Mouse (Mus musculus): Measurements from ENCODE around the gene Gga3. TPM values are rescaled to one million over a fixed set of nuclear protein-coding genes. Genes with fewer than 3 reads are reported as not detected.

The Gga3 gene
- polyA plus RNA-seq, 1 experiment from 2014 or later: 16.8 TPM

DNA sequence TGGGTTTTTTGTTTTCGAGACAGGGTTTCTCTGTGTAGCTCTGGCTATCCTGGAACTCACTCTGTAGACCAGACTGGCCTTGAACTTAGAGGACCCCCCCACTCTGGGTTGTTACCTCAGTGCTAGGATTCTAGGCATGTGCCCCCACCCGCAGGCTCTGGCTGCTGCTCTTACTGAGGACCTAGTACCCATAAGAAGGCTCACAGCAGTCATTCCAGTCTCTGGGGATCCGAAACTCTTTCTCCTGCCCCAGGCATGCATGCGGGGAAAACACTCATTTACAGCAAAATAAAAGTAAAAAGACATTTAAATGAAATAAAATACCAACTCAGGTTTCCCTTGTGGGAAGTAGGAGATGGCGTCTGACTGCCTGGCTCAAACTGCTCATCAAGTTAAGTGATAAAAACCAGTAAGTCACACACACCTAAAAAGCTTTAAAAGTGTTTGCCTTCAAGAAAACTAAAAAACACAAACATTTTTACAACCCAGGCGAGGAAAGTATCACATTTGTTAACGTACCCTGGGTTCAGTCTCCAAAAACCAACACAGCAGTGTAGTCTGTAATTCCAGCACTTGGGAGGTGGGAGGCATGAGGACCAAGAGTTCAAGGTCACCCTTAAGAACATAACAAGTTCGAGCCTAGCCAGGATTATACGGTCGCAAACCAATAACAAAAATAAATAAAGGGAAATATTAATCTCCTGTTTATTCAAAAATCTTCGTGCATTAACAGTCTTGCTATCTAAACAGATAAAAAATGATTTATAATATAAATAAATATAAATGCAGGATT lies 23.2 kb upstream of the Gga3 start:
- Histone ChIP-seq H3K36me3 (ENCODE audit: control insufficient read depth, insufficient read depth, low read length) (peaks cover 7% of the 10 kb centered on the region; the same call in 1 of the 2 replicates), H3K4me2 (ENCODE audit: low read depth, low read length) (peak overlapping the region; percentile 71), H3K4me1 (ENCODE audit: control insufficient read depth, insufficient read depth, low read length) (peaks cover 2% of the 10 kb centered on the region), H3K9me3 (ENCODE audit: control insufficient read depth, low read length) (no peaks in the 10 kb centered on the region), H3K27ac (ENCODE audit: low read length) (no peak overlapping the region), H3K4me3 (ENCODE audit: low read length) (peak overlapping the region; percentile 65), H3K9ac (ENCODE audit: low read depth, low read length) (peak overlapping the region; percentile 81), H3K27me3 (replicated peaks; ENCODE audit: control insufficient read depth, insufficient read depth, low read length) (no peaks in the 10 kb centered on the region)
- ATAC-seq: no peak
- 41% methylated on average over 11 of the region's 11 CpGs for WGBS

GRCm38 (mm10) chr11:115625877-115626276 lies 22.0 kb upstream of the Gga3 start:
- H3K27ac ChIP-seq (ENCODE audit: low read length): no peak overlapping the region
- H3K36me3 ChIP-seq (ENCODE audit: control insufficient read depth, insufficient read depth, low read length): peaks cover 7% of the 10 kb centered on the region; the same call in 1 of the 2 replicates
- 78% methylated on average over 9 of the region's 9 CpGs for WGBS
- peaks cover 2% of the 10 kb centered on the region; the same call in 1 of the 2 replicates for H3K4me1 ChIP-seq (ENCODE audit: control insufficient read depth, insufficient read depth, low read length)
- H3K9ac ChIP-seq (ENCODE audit: low read depth, low read length): no peak overlapping the region
- H3K27me3 ChIP-seq (replicated peaks; ENCODE audit: control insufficient read depth, insufficient read depth, low read length): no peaks in the 10 kb centered on the region
- no peak overlapping the region for H3K4me2 ChIP-seq (ENCODE audit: low read depth, low read length)
- H3K9me3 ChIP-seq (ENCODE audit: control insufficient read depth, low read length): no peaks in the 10 kb centered on the region
- no peak for ATAC-seq
- H3K4me3 ChIP-seq (ENCODE audit: low read length): no peak overlapping the region

DNA sequence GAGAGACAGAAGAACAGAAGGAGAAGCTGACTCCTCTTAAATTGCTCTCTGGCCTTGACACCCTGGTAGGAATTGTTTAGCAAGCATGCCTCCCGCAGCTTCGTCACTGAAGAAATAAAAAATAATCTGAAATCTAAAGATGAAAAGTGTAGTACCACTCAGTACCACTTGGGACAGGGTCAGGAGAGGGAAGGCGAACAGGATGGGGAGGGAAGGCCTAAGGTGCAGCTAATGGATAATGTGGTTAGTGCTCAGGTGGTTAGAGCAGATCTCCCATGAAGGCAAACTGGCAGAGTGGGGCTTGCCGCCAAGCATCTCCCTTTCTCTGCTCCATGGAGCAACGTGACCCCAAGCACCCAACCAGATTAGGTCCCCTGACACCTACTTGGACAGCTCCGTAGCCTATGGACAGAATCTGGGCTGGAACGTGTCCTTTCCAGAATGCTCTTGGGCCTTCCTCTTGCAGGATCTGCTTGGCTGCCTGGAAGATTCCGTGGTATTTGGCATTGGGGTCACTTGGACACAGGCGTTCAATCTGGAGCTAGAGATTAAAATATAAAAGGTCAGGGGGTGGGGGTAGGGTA lies 19.7 kb upstream of the Gga3 start:
- no peak overlapping the region for H3K4me3 ChIP-seq (ENCODE audit: low read length)
- 77% methylated on average over 9 of the region's 9 CpGs for WGBS
- H3K4me2 ChIP-seq (ENCODE audit: low read depth, low read length): no peak overlapping the region
- no peak overlapping the region for H3K27ac ChIP-seq (ENCODE audit: low read length)
- no peaks in the 10 kb centered on the region for H3K27me3 ChIP-seq (replicated peaks; ENCODE audit: control insufficient read depth, insufficient read depth, low read length)
- H3K9ac ChIP-seq (ENCODE audit: low read depth, low read length): no peak overlapping the region
- no peak for ATAC-seq
- H3K4me1 ChIP-seq (ENCODE audit: control insufficient read depth, insufficient read depth, low read length): peaks cover 2% of the 10 kb centered on the region; the same call in 1 of the 2 replicates
- H3K9me3 ChIP-seq (ENCODE audit: control insufficient read depth, low read length): no peaks in the 10 kb centered on the region
- peaks cover 13% of the 10 kb centered on the region for H3K36me3 ChIP-seq (ENCODE audit: control insufficient read depth, insufficient read depth, low read length)

DNA sequence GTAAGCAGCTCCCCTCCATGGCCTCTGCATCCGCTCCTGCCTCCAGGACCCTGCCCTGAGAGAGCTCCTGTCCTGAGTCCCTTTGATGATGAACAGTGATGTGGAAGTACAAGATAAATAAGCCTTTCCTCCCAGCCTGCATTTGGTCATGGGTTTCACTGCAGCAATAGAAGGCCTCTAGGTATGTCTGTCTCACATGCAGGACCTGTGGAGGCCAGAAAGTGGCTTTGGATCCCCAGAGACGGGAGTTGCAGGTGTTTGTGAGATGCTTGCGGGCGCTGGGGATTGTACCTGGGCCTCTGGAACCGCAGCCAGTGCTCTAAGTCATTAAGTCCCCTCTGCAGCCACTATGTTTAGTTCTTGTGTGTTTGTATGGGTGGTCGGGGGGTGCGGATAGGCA lies 16.1 kb upstream of the Gga3 start:
- Histone ChIP-seq H3K27ac (ENCODE audit: low read length) (no peak overlapping the region), H3K36me3 (ENCODE audit: control insufficient read depth, insufficient read depth, low read length) (peaks cover 13% of the 10 kb centered on the region), H3K9me3 (ENCODE audit: control insufficient read depth, low read length) (no peaks in the 10 kb centered on the region), H3K4me3 (ENCODE audit: low read length) (no peak overlapping the region), H3K4me1 (ENCODE audit: control insufficient read depth, insufficient read depth, low read length) (no peaks in the 10 kb centered on the region), H3K4me2 (ENCODE audit: low read depth, low read length) (no peak overlapping the region), H3K9ac (ENCODE audit: low read depth, low read length) (no peak overlapping the region), H3K27me3 (replicated peaks; ENCODE audit: control insufficient read depth, insufficient read depth, low read length) (no peaks in the 10 kb centered on the region)
- 93% methylated on average over 7 of the region's 7 CpGs for WGBS
- ATAC-seq: no peak

GRCm38 (mm10) chr11:115618732-115619516 lies 15.1 kb upstream of the Gga3 start:
- Histone ChIP-seq H3K36me3 (ENCODE audit: control insufficient read depth, insufficient read depth, low read length) (peaks cover 13% of the 10 kb centered on the region), H3K27me3 (replicated peaks; ENCODE audit: control insufficient read depth, insufficient read depth, low read length) (no peaks in the 10 kb centered on the region), H3K4me3 (ENCODE audit: low read length) (no peak overlapping the region), H3K4me1 (ENCODE audit: control insufficient read depth, insufficient read depth, low read length) (peaks cover 1% of the 10 kb centered on the region), H3K4me2 (ENCODE audit: low read depth, low read length) (no peak overlapping the region), H3K27ac (ENCODE audit: low read length) (no peak overlapping the region), H3K9me3 (ENCODE audit: control insufficient read depth, low read length) (no peaks in the 10 kb centered on the region), H3K9ac (ENCODE audit: low read depth, low read length) (no peak overlapping the region)
- ATAC-seq: no peak
- 88% methylated on average over 16 of the region's 16 CpGs for WGBS

DNA sequence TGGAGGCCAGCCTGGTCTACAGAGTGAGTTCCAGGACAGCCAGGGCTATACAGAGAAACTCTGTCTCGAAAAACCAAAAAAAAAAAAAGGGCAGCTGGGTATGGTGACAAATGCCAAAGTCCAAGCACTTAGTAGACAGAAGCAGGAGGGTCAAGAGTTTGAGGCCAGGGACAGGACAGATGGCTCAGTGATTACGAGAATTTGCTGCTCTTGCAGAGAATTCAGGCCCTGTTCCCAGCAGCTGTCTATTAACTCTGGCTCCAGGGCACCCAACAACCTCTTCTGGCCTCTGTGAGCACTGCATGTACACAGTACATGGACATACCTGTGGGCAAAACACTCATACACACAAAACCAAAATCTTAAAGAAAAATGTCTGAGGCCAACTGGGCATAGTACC lies 14.2 kb upstream of the Gga3 start:
- Histone ChIP-seq H3K27ac (ENCODE audit: low read length) (no peak overlapping the region), H3K27me3 (replicated peaks; ENCODE audit: control insufficient read depth, insufficient read depth, low read length) (no peaks in the 10 kb centered on the region), H3K4me3 (ENCODE audit: low read length) (no peak overlapping the region), H3K4me1 (ENCODE audit: control insufficient read depth, insufficient read depth, low read length) (peaks cover 8% of the 10 kb centered on the region), H3K36me3 (ENCODE audit: control insufficient read depth, insufficient read depth, low read length) (peaks cover 12% of the 10 kb centered on the region), H3K9ac (ENCODE audit: low read depth, low read length) (no peak overlapping the region), H3K4me2 (ENCODE audit: low read depth, low read length) (no peak overlapping the region), H3K9me3 (ENCODE audit: control insufficient read depth, low read length) (no peaks in the 10 kb centered on the region)
- ATAC-seq: no peak
- WGBS: 82% methylated on average over 2 of the region's 2 CpGs

- no peak overlapping the region for H3K27ac ChIP-seq (ENCODE audit: low read length)
- no peak overlapping the region for H3K9ac ChIP-seq (ENCODE audit: low read depth, low read length)
- no peak for ATAC-seq
- peaks cover 10% of the 10 kb centered on the region for H3K4me1 ChIP-seq (ENCODE audit: control insufficient read depth, insufficient read depth, low read length)
- no peaks in the 10 kb centered on the region for H3K9me3 ChIP-seq (ENCODE audit: control insufficient read depth, low read length)
- H3K4me3 ChIP-seq (ENCODE audit: low read length): no peak overlapping the region
- H3K36me3 ChIP-seq (ENCODE audit: control insufficient read depth, insufficient read depth, low read length): peaks cover 7% of the 10 kb centered on the region; the same call in 1 of the 2 replicates
- H3K27me3 ChIP-seq (replicated peaks; ENCODE audit: control insufficient read depth, insufficient read depth, low read length): no peaks in the 10 kb centered on the region
- H3K4me2 ChIP-seq (ENCODE audit: low read depth, low read length): no peak overlapping the region
- WGBS: 81% methylated on average over 6 of the region's 6 CpGs
Measured at GRCm38 (mm10) chr11:115616893-115617292, 13.0 kb upstream of the Gga3 start.

DNA sequence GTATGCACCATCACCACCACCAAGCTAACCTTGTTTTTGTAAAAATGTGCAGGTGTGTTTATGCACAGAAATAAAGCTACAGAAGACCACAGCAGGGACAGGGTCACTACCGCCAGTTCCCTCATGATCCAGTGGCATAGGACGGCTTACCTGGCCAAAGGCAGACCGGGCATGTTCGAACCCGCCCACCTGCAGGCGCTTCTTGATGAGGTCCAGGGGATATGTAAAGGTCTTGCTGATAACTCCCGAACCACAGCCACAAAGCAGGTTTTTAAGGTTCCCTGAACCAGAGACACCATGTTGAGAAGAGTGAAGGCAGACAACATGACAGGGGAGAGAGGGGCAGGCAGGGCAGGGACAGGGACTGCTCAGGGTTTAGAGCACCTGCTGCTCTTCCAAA lies 12.5 kb upstream of the Gga3 start:
- Histone ChIP-seq H3K9ac (ENCODE audit: low read depth, low read length) (no peak overlapping the region), H3K4me3 (ENCODE audit: low read length) (no peak overlapping the region), H3K9me3 (ENCODE audit: control insufficient read depth, low read length) (no peaks in the 10 kb centered on the region), H3K27ac (ENCODE audit: low read length) (no peak overlapping the region), H3K4me2 (ENCODE audit: low read depth, low read length) (no peak overlapping the region), H3K36me3 (ENCODE audit: control insufficient read depth, insufficient read depth, low read length) (peaks cover 7% of the 10 kb centered on the region; the same call in 1 of the 2 replicates), H3K4me1 (ENCODE audit: control insufficient read depth, insufficient read depth, low read length) (peaks cover 15% of the 10 kb centered on the region), H3K27me3 (replicated peaks; ENCODE audit: control insufficient read depth, insufficient read depth, low read length) (no peaks in the 10 kb centered on the region)
- WGBS: 92% methylated on average over 7 of the region's 7 CpGs
- ATAC-seq: no peak

DNA sequence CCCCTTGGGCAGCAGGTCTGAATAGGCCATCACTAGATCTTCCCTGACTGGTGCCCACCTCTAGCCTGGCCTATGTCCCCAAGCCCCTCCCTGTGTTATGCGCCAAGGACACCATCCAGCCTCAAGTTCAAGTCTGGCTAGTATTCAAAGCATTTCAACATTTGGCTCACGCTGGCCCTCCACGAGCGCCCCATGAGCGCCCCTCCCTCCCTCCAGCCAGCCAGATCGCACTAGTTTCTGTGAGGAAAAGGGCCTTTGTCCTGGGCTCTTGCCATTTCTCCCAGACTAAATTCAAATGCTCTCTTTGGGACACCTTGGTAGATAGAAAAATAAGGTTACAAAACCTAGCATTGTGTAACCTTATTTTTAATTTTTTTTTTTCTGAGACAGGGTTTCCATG lies 12.0 kb upstream of the Gga3 start:
- H3K4me3 ChIP-seq (ENCODE audit: low read length): no peak overlapping the region
- no peaks in the 10 kb centered on the region for H3K9me3 ChIP-seq (ENCODE audit: control insufficient read depth, low read length)
- 0 out of 2 replicates have a peak overlapping the region, but pooled peaks have one; percentile 49 for H3K9ac ChIP-seq (ENCODE audit: low read depth, low read length)
- H3K4me2 ChIP-seq (ENCODE audit: low read depth, low read length): no peak overlapping the region
- peaks cover 15% of the 10 kb centered on the region for H3K4me1 ChIP-seq (ENCODE audit: control insufficient read depth, insufficient read depth, low read length)
- peaks cover 7% of the 10 kb centered on the region; the same call in 1 of the 2 replicates for H3K36me3 ChIP-seq (ENCODE audit: control insufficient read depth, insufficient read depth, low read length)
- peak overlapping the region; percentile 15; the same call in 1 of the 2 replicates for H3K27ac ChIP-seq (ENCODE audit: low read length)
- H3K27me3 ChIP-seq (replicated peaks; ENCODE audit: control insufficient read depth, insufficient read depth, low read length): no peaks in the 10 kb centered on the region
- WGBS: 90% methylated on average over 6 of the region's 6 CpGs
- no peak for ATAC-seq

Data from intestine, embryonic 16.5 days (tissue).